Mouse (Mus musculus): ENCODE data around the gene Defb22. TPM values are rescaled to one million over a fixed set of nuclear protein-coding genes. Genes with fewer than 3 reads are reported as not detected.

The Defb22 gene
- polyA plus RNA-seq, 1 experiment from 2014 or later = not detected

Other genes with a start within 250 kb of the Defb22 start
- gene Tbc1d20, start 196.3 kb downstream of the Defb22 start, polyA plus RNA-seq (2015; fragmentation: Nextera tagmentation; extraction: Ambion mirVana) = 33.1 and 34.0 TPM in 2 replicates
- gene Rbck1, start 157.5 kb downstream of the Defb22 start, polyA plus RNA-seq (2015; fragmentation: Nextera tagmentation; extraction: Ambion mirVana) = 78.3 and 82.4 TPM in 2 replicates
- 3.3 and 3.8 TPM in 2 replicates for gene Trib3, start 146.1 kb downstream of the Defb22 start, polyA plus RNA-seq (2015; fragmentation: Nextera tagmentation; extraction: Ambion mirVana)
- 1.2 and 1.3 TPM in 2 replicates for gene Nrsn2, start 113.5 kb downstream of the Defb22 start, polyA plus RNA-seq (2015; fragmentation: Nextera tagmentation; extraction: Ambion mirVana)
- gene Sox12, start 92.1 kb downstream of the Defb22 start, polyA plus RNA-seq (2015; fragmentation: Nextera tagmentation; extraction: Ambion mirVana) = 5.4 and 7.3 TPM in 2 replicates
- 24.3 and 26.0 TPM in 2 replicates for gene Zcchc3, start 75.1 kb downstream of the Defb22 start, polyA plus RNA-seq (2015; fragmentation: Nextera tagmentation; extraction: Ambion mirVana)
- 3.5 TPM in 2 replicates for gene 6820408C15Rik, start 74.6 kb downstream of the Defb22 start, polyA plus RNA-seq (2015; fragmentation: Nextera tagmentation; extraction: Ambion mirVana)
- gene Defb23, start 25.5 kb downstream of the Defb22 start, polyA plus RNA-seq (2015; fragmentation: Nextera tagmentation; extraction: Ambion mirVana) = not detected in 2 replicates
- gene Defb20, start 13.1 kb downstream of the Defb22 start, polyA plus RNA-seq (2015; fragmentation: Nextera tagmentation; extraction: Ambion mirVana) = not detected in 2 replicates
- gene Defb26, start 21.6 kb upstream of the Defb22 start, polyA plus RNA-seq (2015; fragmentation: Nextera tagmentation; extraction: Ambion mirVana) = not detected in 2 replicates
- gene Defb28, start 28.1 kb upstream of the Defb22 start, polyA plus RNA-seq (2015; fragmentation: Nextera tagmentation; extraction: Ambion mirVana) = not detected in 2 replicates
- gene Defb29, start 50.0 kb upstream of the Defb22 start, polyA plus RNA-seq (2015; fragmentation: Nextera tagmentation; extraction: Ambion mirVana) = not detected in 2 replicates
- not detected in 2 replicates for gene Gm17416, start 79.2 kb upstream of the Defb22 start, polyA plus RNA-seq (2015; fragmentation: Nextera tagmentation; extraction: Ambion mirVana)
- not detected in 2 replicates for gene Defb21, start 82.6 kb upstream of the Defb22 start, polyA plus RNA-seq (2015; fragmentation: Nextera tagmentation; extraction: Ambion mirVana)
- gene Defb19, start 90.2 kb upstream of the Defb22 start, polyA plus RNA-seq (2015; fragmentation: Nextera tagmentation; extraction: Ambion mirVana) = 0.61 and 1.2 TPM in 2 replicates
- not detected in 2 replicates for gene Defb45, start 109.3 kb upstream of the Defb22 start, polyA plus RNA-seq (2015; fragmentation: Nextera tagmentation; extraction: Ambion mirVana)
- not detected in 2 replicates for gene Defb36, start 114.2 kb upstream of the Defb22 start, polyA plus RNA-seq (2015; fragmentation: Nextera tagmentation; extraction: Ambion mirVana)
- 0.88 TPM in 1 of 2 replicates, not detected in the other for gene Defb25, start 132.9 kb upstream of the Defb22 start, polyA plus RNA-seq (2015; fragmentation: Nextera tagmentation; extraction: Ambion mirVana)
- 12.8 and 14.8 TPM in 2 replicates for gene Rem1, start 136.8 kb upstream of the Defb22 start, polyA plus RNA-seq (2015; fragmentation: Nextera tagmentation; extraction: Ambion mirVana)
- gene H13, start 179.3 kb upstream of the Defb22 start, polyA plus RNA-seq (2015; fragmentation: Nextera tagmentation; extraction: Ambion mirVana) = 76.4 and 81.7 TPM in 2 replicates
- gene Mcts2, start 196.9 kb upstream of the Defb22 start, polyA plus RNA-seq (2015; fragmentation: Nextera tagmentation; extraction: Ambion mirVana) = 18.9 and 19.2 TPM in 2 replicates
- gene Id1, start 246.1 kb upstream of the Defb22 start, polyA plus RNA-seq (2015; fragmentation: Nextera tagmentation; extraction: Ambion mirVana) = 56.3 and 64.5 TPM in 2 replicates

Data from heart, embryonic 16.5 days (tissue).